Mouse (Mus musculus) adrenal gland, adult 10 weeks (tissue): ENCODE results near the gene Gm21818. TPM values are rescaled to one million over a fixed set of nuclear protein-coding genes. Genes with fewer than 3 reads are reported as not detected.

Source experiments
- polyA plus RNA-seq: library from polyadenylated mRNA; stranded (reverse); fragments of 350-450 nt; fragmentation: Illumina TruSeq; extraction: RNeasy Lipid Tissue Mini Kit (QIAGEN cat#74804); gene quantifications from one replicate; pipeline ENCODE4 v1.2.3, GENCODE M21; 2014; ENCODE audit warnings: low read depth, low replicate concordance

Gene Gm21818
- not detected for polyA plus RNA-seq

DNA sequence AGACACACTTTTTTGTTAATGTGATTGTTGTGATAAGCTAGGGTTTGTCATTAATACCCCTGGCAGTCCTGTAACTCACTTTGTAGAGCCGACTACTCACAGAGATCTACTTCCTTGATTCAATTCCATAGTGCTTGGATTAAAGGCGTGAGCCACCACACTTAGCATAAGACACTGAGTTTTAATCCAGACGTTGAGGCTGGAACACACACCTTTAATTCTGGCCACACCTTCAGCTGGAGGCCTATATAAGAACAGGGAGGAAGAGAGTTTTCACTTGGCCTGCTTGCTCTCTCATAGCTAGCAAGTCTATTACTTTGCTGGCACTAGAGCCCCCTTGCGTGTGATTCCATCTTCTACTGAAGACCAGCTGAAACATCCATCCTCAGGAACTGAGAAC is at the start of gene Gm21818:
Gene Gm21818 (plus strand): TSS at position 301 of the 400 bp plus-strand sequence.

GRCm38 (mm10) chr13:120139946-120140345 is 32.3 kb upstream of the Gm21818 start, which contains the start of gene Gm20767:
TSS of gene Gm20767 (plus strand) at chr13:120140246.

GRCm38 (mm10) chr13:120215847-120216246 is 43.6 kb downstream of the Gm21818 start, which contains the start of gene Gm21762:
TSS of gene Gm21762 (minus strand) at chr13:120215947.

Other genes with a start within 250 kb of the Gm21818 start
- not detected for gene Gm21761, start 243.2 kb upstream of the Gm21818 start, polyA plus RNA-seq
- not detected for gene B020031M17Rik, start 221.6 kb upstream of the Gm21818 start, polyA plus RNA-seq
- gene Gm36079, start 145.4 kb upstream of the Gm21818 start, polyA plus RNA-seq = not detected
- gene Gm21188, start 120.2 kb upstream of the Gm21818 start, polyA plus RNA-seq = 2.3 TPM
- not detected for gene Gm20767, start 32.2 kb upstream of the Gm21818 start, polyA plus RNA-seq
- not detected for gene Gm21762, start 43.5 kb downstream of the Gm21818 start, polyA plus RNA-seq
- gene Gm21731, start 66.7 kb downstream of the Gm21818 start, polyA plus RNA-seq = not detected
- gene AF067061, start 90.7 kb downstream of the Gm21818 start, polyA plus RNA-seq = not detected
- gene BC147527, start 128.0 kb downstream of the Gm21818 start, polyA plus RNA-seq = 1.6 TPM
- gene Tcstv3, start 144.4 kb downstream of the Gm21818 start, polyA plus RNA-seq = not detected